Mouse (Mus musculus): ENCODE data around the gene Pgs1. TPM values are rescaled to one million over a fixed set of nuclear protein-coding genes. Genes with fewer than 3 reads are reported as not detected.

Gene Pgs1
- polyA plus RNA-seq, 1 experiment from 2014 or later = 29.6 TPM

DNA sequence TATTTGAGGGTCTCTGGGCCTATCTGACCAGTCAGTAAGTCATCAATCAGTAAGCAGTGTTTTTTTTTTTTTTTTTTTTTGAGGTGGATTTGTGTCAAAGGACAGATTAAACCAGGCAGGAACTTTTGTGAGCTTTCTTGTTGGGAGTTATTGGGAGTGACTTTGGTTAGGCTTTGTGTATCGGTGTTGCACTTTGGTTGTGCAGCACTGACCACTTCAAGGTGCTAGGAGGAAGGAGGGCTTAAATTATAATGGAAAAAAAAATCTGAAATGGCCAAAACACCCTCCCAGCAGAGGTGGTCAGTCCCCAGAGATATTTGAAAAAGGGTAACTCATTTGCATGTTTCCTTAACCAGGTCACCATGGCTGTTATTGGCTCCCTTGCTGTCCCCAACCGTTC lies 11.0 kb downstream of the Pgs1 start:
- H3K36me3 ChIP-seq (ENCODE audit: insufficient read depth, low read length) = peaks cover 17% of the 10 kb centered on the region
- 85% methylated on average over 2 of the region's 2 CpGs for WGBS
- H3K4me3 ChIP-seq (replicated peaks; ENCODE audit: low read depth, low read length) = no peak overlapping the region
- H3K27ac ChIP-seq = no peak overlapping the region
- no peak for TF ChIP-seq CTCF (IDR thresholded peaks at IDR 0.05; ENCODE audit: low read depth)
- no peak overlapping the region for H3K9ac ChIP-seq (ENCODE audit: low read depth, low read length)
- DNase-seq (ENCODE audit: low spot score) = no peak
- H3K4me2 ChIP-seq (ENCODE audit: low read length) = no peak overlapping the region
- no peaks in the 10 kb centered on the region for H3K27me3 ChIP-seq (ENCODE audit: insufficient read depth, low read length)
- H3K9me3 ChIP-seq (replicated peaks; ENCODE audit: low read length) = no peaks in the 10 kb centered on the region
- peaks cover 30% of the 10 kb centered on the region; the same call in 1 of the 2 replicates for H3K4me1 ChIP-seq (replicated peaks; ENCODE audit: insufficient read depth, low read length)
- ATAC-seq (replicated peaks; ENCODE audit: low FRiP score, low read depth) = no peak

- no peaks in the 10 kb centered on the region for H3K9me3 ChIP-seq (replicated peaks; ENCODE audit: low read length)
- H3K36me3 ChIP-seq (ENCODE audit: insufficient read depth, low read length) = peaks cover 26% of the 10 kb centered on the region
- no peak overlapping the region for H3K4me2 ChIP-seq (ENCODE audit: low read length)
- peaks cover 25% of the 10 kb centered on the region; the same call in 1 of the 2 replicates for H3K4me1 ChIP-seq (replicated peaks; ENCODE audit: insufficient read depth, low read length)
- DNase-seq (ENCODE audit: low spot score) = no peak
- H3K9ac ChIP-seq (ENCODE audit: low read depth, low read length) = no peak overlapping the region
- ATAC-seq (replicated peaks; ENCODE audit: low FRiP score, low read depth) = 0 out of 2 replicates have a peak, but pooled peaks have one; percentile 17
- no peaks in the 10 kb centered on the region for H3K27me3 ChIP-seq (ENCODE audit: insufficient read depth, low read length)
- H3K27ac ChIP-seq = no peak overlapping the region
- no peak overlapping the region for H3K4me3 ChIP-seq (replicated peaks; ENCODE audit: low read depth, low read length)
- WGBS = 90% methylated on average over 4 of the region's 4 CpGs
- no peak for TF ChIP-seq CTCF (IDR thresholded peaks at IDR 0.05; ENCODE audit: low read depth)
Observed at GRCm38 (mm10) chr11:117998356-117998755, 12.3 kb downstream of the Pgs1 start.

DNA sequence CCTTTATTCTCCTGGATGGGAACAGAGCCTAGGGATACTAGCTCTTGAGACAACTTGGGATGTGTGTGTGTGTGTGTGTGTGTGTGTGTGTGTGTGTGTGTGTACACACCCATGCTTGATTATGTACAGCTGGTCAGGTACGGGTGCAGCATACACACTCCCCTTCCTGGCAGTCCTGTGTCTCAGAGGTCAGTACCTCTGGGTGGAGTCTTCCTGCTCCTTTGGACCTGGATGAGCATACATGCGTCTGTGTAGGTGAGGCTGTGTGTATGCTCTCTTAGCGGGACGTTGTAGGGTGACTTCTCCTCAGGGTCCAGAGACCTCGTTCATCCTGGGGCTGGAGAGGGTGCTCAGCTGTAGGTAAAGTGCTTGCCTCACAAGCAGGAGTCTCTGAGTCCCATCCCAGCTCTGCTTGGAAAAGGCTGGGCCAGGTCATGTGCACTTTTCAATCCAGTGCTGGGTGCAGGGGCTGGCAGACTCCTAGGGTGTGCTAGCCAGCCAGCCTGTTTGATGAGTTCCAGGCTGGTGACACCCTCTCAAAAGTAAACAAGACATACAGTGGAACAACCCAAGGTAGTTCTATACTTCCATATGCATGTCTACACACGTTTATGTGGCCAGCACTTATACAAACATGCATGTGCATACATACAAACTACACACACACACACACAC lies 13.3 kb downstream of the Pgs1 start:
- Histone ChIP-seq H3K27me3 (ENCODE audit: insufficient read depth, low read length) (no peaks in the 10 kb centered on the region), H3K4me1 (replicated peaks; ENCODE audit: insufficient read depth, low read length) (peaks cover 22% of the 10 kb centered on the region; the same call in 1 of the 2 replicates), H3K36me3 (ENCODE audit: insufficient read depth, low read length) (peaks cover 29% of the 10 kb centered on the region), H3K9ac (ENCODE audit: low read depth, low read length) (no peak overlapping the region), H3K9me3 (replicated peaks; ENCODE audit: low read length) (no peaks in the 10 kb centered on the region), H3K4me2 (ENCODE audit: low read length) (no peak overlapping the region), H3K27ac (no peak overlapping the region), H3K4me3 (replicated peaks; ENCODE audit: low read depth, low read length) (no peak overlapping the region)
- no peak for ATAC-seq (replicated peaks; ENCODE audit: low FRiP score, low read depth)
- 81% methylated on average over 6 of the region's 6 CpGs for WGBS
- TF ChIP-seq CTCF (IDR thresholded peaks at IDR 0.05; ENCODE audit: low read depth) = no peak
- DNase-seq (ENCODE audit: low spot score) = no peak

DNA sequence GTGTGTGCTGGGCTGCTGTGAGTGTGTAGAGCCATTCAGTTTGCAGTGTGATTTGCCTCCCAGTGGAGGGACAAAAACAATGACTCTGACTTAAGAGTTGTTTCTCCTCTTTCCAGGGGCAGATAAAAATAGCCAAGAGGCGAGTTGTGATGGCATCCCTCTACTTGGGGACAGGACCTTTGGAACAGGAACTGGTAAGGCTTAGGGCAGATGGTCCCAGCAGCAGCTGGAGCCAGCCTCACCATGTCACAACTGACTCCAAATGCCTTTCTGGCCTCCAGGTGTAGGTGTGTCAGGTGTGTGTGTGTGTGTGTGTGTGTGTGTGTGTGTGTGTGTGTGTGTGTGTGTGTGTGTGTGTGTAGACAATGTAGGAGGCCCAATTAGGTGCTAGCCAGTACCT lies 14.0 kb downstream of the Pgs1 start:
- TF ChIP-seq CTCF (IDR thresholded peaks at IDR 0.05; ENCODE audit: low read depth) = no peak
- no peak overlapping the region for H3K4me3 ChIP-seq (replicated peaks; ENCODE audit: low read depth, low read length)
- no peaks in the 10 kb centered on the region for H3K27me3 ChIP-seq (ENCODE audit: insufficient read depth, low read length)
- 47% methylated on average over 1 of the region's 1 CpGs for WGBS
- H3K9me3 ChIP-seq (replicated peaks; ENCODE audit: low read length) = no peaks in the 10 kb centered on the region
- H3K9ac ChIP-seq (ENCODE audit: low read depth, low read length) = no peak overlapping the region
- H3K4me1 ChIP-seq (replicated peaks; ENCODE audit: insufficient read depth, low read length) = peaks cover 19% of the 10 kb centered on the region; the same call in 1 of the 2 replicates
- peaks cover 31% of the 10 kb centered on the region for H3K36me3 ChIP-seq (ENCODE audit: insufficient read depth, low read length)
- H3K27ac ChIP-seq = no peak overlapping the region
- H3K4me2 ChIP-seq (ENCODE audit: low read length) = no peak overlapping the region
- no peak for DNase-seq (ENCODE audit: low spot score)
- ATAC-seq (replicated peaks; ENCODE audit: low FRiP score, low read depth) = no peak

- WGBS = 94% methylated on average over 7 of the region's 7 CpGs
- H3K36me3 ChIP-seq (ENCODE audit: insufficient read depth, low read length) = peaks cover 37% of the 10 kb centered on the region
- H3K4me2 ChIP-seq (ENCODE audit: low read length) = no peak overlapping the region
- no peaks in the 10 kb centered on the region for H3K27me3 ChIP-seq (ENCODE audit: insufficient read depth, low read length)
- TF ChIP-seq CTCF (IDR thresholded peaks at IDR 0.05; ENCODE audit: low read depth) = no peak
- no peak overlapping the region for H3K9ac ChIP-seq (ENCODE audit: low read depth, low read length)
- no peaks in the 10 kb centered on the region for H3K9me3 ChIP-seq (replicated peaks; ENCODE audit: low read length)
- no peak overlapping the region for H3K4me3 ChIP-seq (replicated peaks; ENCODE audit: low read depth, low read length)
- H3K27ac ChIP-seq = no peak overlapping the region
- peaks cover 15% of the 10 kb centered on the region; the same call in 1 of the 2 replicates for H3K4me1 ChIP-seq (replicated peaks; ENCODE audit: insufficient read depth, low read length)
- ATAC-seq (replicated peaks; ENCODE audit: low FRiP score, low read depth) = no peak
- no peak for DNase-seq (ENCODE audit: low spot score)
Observed at GRCm38 (mm10) chr11:118000565-118001215, 14.6 kb downstream of the Pgs1 start.

DNA sequence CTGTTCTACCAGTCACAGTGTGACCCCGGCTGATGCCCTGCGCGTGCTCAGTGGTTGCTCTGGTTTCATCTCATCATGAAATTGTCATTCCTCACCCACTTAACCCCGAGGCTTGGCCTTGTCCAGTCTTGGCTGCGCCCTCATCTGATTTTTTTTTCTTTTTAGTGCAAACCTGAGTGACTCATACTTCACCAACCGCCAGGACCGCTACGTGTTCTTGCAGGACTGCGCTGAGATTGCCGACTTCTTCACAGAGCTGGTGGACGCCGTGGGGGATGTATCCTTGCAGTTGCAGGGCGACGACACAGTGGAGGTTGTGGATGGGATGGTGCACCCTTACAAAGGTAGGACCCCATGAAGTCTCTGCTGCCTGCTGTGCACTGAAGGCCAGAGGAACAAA lies 17.1 kb downstream of the Pgs1 start:
- Histone ChIP-seq H3K27me3 (ENCODE audit: insufficient read depth, low read length) (no peaks in the 10 kb centered on the region), H3K4me2 (ENCODE audit: low read length) (no peak overlapping the region), H3K27ac (peak overlapping the region; percentile 84; the same call in 1 of the 2 replicates), H3K9ac (ENCODE audit: low read depth, low read length) (no peak overlapping the region), H3K9me3 (replicated peaks; ENCODE audit: low read length) (no peaks in the 10 kb centered on the region), H3K36me3 (ENCODE audit: insufficient read depth, low read length) (peaks cover 44% of the 10 kb centered on the region), H3K4me3 (replicated peaks; ENCODE audit: low read depth, low read length) (no peak overlapping the region), H3K4me1 (replicated peaks; ENCODE audit: insufficient read depth, low read length) (peaks cover 20% of the 10 kb centered on the region; the same call in 1 of the 2 replicates)
- no peak for TF ChIP-seq CTCF (IDR thresholded peaks at IDR 0.05; ENCODE audit: low read depth)
- ATAC-seq (replicated peaks; ENCODE audit: low FRiP score, low read depth) (no peak), DNase-seq (ENCODE audit: low spot score) (no peak)
- WGBS = 76% methylated on average over 14 of the region's 14 CpGs

Measured in kidney, postnatal 0 days (tissue).